Mouse (Mus musculus) bone marrow macrophage, adult 2 months (primary cell): Measurements from ENCODE around the gene Ngb. TPM values are rescaled to one million over a fixed set of nuclear protein-coding genes. Genes with fewer than 3 reads are reported as not detected.

Experiments used
- H3K27ac ChIP-seq: 2 replicates; pipeline ENCODE4 v1.5.1; 2012; ENCODE audit warnings: low read depth, low read length; ENCODE audit not compliant: insufficient read depth
- H3K4me1 ChIP-seq: 2 replicates; pipeline ENCODE4 v1.6.1; 2012; ENCODE audit warnings: low read length; ENCODE audit not compliant: control insufficient read depth, insufficient read depth
- H3K4me3 ChIP-seq: 2 replicates; pipeline ENCODE4 v1.5.1; 2012; ENCODE audit warnings: mild to moderate bottlenecking, low read length, moderate library complexity; ENCODE audit not compliant: insufficient read depth
- CTCF ChIP-seq: IDR thresholded peaks from 2 replicates; pipeline ENCODE4 v1.5.1; 2012; ENCODE audit warnings: low read depth, mild to moderate bottlenecking, low read length, moderate library complexity
- POLR2A ChIP-seq: IDR thresholded peaks from 2 replicates; pipeline ENCODE4 v1.6.1; 2012; ENCODE audit warnings: mild to moderate bottlenecking, low read depth, low read length, borderline replicate concordance
- polyA plus RNA-seq: library from polyadenylated mRNA; stranded (reverse); fragments of >200 nt; gene quantifications from 2 replicates; pipeline ENCODE4 v1.2.4, GENCODE M21; 2012; ENCODE audit not compliant: missing spikeins, insufficient read depth, insufficient read length

Gene Ngb
- polyA plus RNA-seq, 1 experiment = not detected

GRCm38 (mm10) chr12:87065446-87065845, 36.9 kb downstream of the Ngb start:
- no peak overlapping the region for H3K27ac ChIP-seq
- H3K4me1 ChIP-seq = no peaks in the 10 kb centered on the region
- TF ChIP-seq CTCF (no peak), POLR2A (no peak)
- no peak overlapping the region for H3K4me3 ChIP-seq

GRCm38 (mm10) chr12:87057066-87057465, 45.3 kb downstream of the Ngb start:
- Histone ChIP-seq H3K4me3 (no peak overlapping the region), H3K4me1 (no peaks in the 10 kb centered on the region), H3K27ac (no peak overlapping the region)
- no peak for TF ChIP-seq CTCF
- no peak for TF ChIP-seq POLR2A

GRCm38 (mm10) chr12:87054873-87055272, 47.5 kb downstream of the Ngb start:
- TF ChIP-seq POLR2A (no peak), CTCF (no peak)
- Histone ChIP-seq H3K27ac (no peak overlapping the region), H3K4me3 (no peak overlapping the region), H3K4me1 (no peaks in the 10 kb centered on the region)

- no peak overlapping the region for H3K27ac ChIP-seq
- TF ChIP-seq CTCF (no peak), POLR2A (no peak)
- no peak overlapping the region for H3K4me3 ChIP-seq
- no peaks in the 10 kb centered on the region for H3K4me1 ChIP-seq
Measured at GRCm38 (mm10) chr12:87052661-87053321, 49.5 kb downstream of the Ngb start.

GRCm38 (mm10) chr12:87047536-87047935, 54.8 kb downstream of the Ngb start:
- no peaks in the 10 kb centered on the region for H3K4me1 ChIP-seq
- no peak overlapping the region for H3K27ac ChIP-seq
- TF ChIP-seq CTCF (no peak), POLR2A (no peak)
- H3K4me3 ChIP-seq = no peak overlapping the region

Other genes with a start within 250 kb of the Ngb start
- gene Irf2bpl, start 217.7 kb downstream of the Ngb start, polyA plus RNA-seq = 11.4 and 12.0 TPM in 2 replicates
- 21.3 and 23.0 TPM in 2 replicates for gene Cipc, start 155.5 kb downstream of the Ngb start, polyA plus RNA-seq
- gene Zdhhc22, start 112.1 kb downstream of the Ngb start, polyA plus RNA-seq = not detected in 2 replicates
- not detected in 2 replicates for gene Tmem63c, start 81.2 kb downstream of the Ngb start, polyA plus RNA-seq
- gene Gstz1, start 44.6 kb upstream of the Ngb start, polyA plus RNA-seq = 17.5 and 20.0 TPM in 2 replicates
- gene Pomt2, start 45.4 kb upstream of the Ngb start, polyA plus RNA-seq = 6.0 and 6.1 TPM in 2 replicates
- 1.3 TPM in 1 of 2 replicates, not detected in the other for gene Samd15, start 97.2 kb upstream of the Ngb start, polyA plus RNA-seq
- 8.9 and 9.7 TPM in 2 replicates for gene Tmed8, start 97.9 kb upstream of the Ngb start, polyA plus RNA-seq
- gene Noxred1, start 136.2 kb upstream of the Ngb start, polyA plus RNA-seq = 1.0 TPM in 1 of 2 replicates, not detected in the other
- 87.0 and 97.7 TPM in 2 replicates for gene Vipas39, start 163.7 kb upstream of the Ngb start, polyA plus RNA-seq
- gene Ahsa1, start 163.9 kb upstream of the Ngb start, polyA plus RNA-seq = 117 and 124 TPM in 2 replicates
- not detected in 2 replicates for gene Ism2, start 197.2 kb upstream of the Ngb start, polyA plus RNA-seq